Mouse (Mus musculus): Measurements from ENCODE around the gene Ly6g5c.

DNA sequence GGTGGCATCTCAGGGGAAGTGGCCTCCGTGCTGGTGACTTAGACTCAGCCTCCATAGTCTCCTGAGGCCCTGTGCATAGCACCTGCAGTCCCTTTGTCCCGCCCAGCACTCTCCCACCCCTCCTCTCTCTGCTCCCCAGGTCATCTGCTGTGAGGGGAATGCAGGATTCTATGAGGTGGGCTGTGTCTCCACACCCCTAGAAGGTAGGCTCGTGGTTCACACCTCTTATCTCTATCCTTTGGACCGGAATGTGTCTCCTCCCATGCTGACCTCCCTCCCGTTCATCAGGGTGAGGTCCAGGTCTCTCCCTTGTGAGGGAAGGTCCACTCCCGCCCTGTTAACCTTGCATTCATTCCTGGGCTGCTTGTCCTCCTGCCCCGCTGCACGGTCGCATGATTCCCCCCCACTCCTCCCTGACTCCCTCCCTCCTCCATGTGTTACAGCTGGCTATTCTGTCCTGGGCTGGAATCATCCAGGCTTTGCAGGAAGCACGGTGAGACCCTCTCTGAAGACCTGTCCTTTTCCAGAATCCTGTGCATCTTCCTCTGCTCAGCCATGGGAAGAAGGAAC, 7.8 kb upstream of the Ly6g5c start:
- TF ChIP-seq CTCF (IDR thresholded peaks at IDR 0.05; ENCODE audit: borderline replicate concordance, extremely low read depth, insufficient read depth, insufficient read length) (no peak), POLR2A (IDR thresholded peaks at IDR 0.05; ENCODE audit: borderline replicate concordance, extremely low read depth, insufficient read depth, insufficient read length, poor library complexity, severe bottlenecking) (no peak)

Data from brain, embryonic 14.5 days (tissue).